Mouse (Mus musculus): Measurements from ENCODE around the gene Gpsm1.
A peak's percentile ranks its signal among the peaks of the same experiment; 100 is the strongest.

Gpsm1 gene

GRCm38 (mm10) chr2:26313394-26313793 lies 1.9 kb upstream of the Gpsm1 start:
- no peak for DNase-seq

DNA sequence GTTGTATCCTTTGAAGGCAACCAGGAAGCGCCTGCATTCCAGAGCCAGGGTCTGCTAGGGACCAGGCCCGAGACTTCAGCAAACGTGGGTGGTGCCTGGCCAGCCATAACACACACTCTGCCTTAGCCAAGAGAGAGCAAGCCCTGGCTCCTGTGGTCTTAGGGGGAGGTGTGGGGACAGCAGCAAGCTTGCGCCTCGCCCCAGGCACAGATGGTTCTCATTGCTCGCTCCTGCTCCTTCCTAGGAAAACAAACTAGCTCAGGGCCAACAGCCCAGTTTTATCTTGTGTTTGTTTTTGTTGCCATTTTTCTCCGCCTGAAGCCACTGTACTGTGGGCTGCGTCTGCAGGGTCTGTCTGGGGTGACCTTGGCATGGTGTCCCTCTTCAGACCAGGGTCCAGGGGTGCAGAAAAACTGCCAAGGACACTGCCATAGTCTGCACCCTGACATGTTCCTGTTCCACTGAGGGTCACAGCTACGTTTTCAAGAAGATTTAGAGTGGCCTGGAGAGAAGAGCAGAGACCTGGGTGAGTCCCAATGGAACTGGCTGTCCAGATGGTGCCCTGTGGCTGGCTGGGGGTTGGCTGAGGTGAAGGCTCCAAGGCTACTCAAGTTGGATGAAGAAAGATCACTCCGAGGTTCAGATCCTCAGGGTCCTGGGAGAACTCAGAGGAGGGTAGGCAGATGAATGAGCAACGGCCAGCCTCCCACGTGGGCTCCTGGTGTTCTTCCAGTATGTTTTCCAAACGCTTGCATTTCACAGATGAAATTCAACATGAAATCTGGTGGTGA lies 839 bp upstream of the Gpsm1 start:
- DNase-seq = peak; percentile 91

GRCm38 (mm10) chr2:26315925-26316311 lies 603 bp downstream of the Gpsm1 start:
- peak; percentile 72 for DNase-seq

GRCm38 (mm10) chr2:26316576-26317246 lies 1.4 kb downstream of the Gpsm1 start:
- no peak for DNase-seq

GRCm38 (mm10) chr2:26317371-26317770 lies 2.1 kb downstream of the Gpsm1 start:
- DNase-seq = no peak

DNA sequence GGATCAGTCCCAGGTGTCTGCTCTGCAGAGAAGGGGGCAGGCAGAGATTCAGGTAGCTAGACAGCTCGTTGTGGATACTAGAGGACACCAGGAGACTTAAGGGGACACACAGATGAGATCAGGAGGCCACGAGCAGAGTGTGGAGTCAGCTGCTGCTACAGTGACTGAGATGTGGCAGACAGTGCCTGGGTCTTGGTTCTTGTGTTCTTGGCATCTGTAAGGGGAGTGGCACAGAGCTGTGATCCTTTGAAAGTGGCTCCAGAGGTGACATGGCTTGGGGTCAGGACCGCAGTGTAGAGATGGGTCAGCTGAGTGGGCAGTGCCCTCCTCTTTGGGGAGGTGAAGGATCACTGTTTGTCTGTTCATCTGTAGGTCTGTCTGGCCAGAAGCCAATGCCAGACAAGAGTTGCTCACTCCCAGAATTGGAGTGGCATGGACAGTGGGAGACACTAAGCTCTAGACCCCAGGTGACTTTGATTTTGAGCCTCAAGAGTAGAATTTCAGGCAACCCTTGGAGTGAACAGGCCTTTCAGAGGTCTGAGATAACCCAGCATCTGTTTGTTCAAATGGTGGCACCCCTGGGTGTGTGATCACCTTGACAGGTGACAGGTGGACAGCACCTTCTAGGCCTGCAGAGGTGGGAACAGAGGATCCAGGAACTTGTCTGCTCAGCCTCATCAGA lies 2.8 kb downstream of the Gpsm1 start:
- no peak for DNase-seq

DNA sequence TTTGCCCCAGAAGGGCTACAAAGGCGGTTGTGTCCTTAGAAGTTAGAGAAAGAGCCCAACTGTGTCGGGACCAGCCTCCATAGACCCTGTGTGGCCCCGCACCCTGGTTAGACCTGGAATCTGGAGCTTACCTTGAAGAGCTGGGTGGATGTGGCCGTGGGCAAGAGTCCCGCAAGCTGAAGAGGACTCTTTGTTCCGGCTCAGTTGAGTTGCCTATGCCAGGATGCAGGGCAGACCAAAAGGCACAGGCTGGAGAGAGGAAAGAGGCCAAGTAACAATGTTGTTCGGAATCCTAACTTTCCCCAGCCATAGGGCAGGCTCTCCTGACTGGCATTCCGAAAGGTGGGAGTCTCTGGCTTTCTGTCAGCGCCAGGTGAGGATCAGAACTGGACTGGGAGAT lies 3.8 kb downstream of the Gpsm1 start:
- DNase-seq = no peak

DNA sequence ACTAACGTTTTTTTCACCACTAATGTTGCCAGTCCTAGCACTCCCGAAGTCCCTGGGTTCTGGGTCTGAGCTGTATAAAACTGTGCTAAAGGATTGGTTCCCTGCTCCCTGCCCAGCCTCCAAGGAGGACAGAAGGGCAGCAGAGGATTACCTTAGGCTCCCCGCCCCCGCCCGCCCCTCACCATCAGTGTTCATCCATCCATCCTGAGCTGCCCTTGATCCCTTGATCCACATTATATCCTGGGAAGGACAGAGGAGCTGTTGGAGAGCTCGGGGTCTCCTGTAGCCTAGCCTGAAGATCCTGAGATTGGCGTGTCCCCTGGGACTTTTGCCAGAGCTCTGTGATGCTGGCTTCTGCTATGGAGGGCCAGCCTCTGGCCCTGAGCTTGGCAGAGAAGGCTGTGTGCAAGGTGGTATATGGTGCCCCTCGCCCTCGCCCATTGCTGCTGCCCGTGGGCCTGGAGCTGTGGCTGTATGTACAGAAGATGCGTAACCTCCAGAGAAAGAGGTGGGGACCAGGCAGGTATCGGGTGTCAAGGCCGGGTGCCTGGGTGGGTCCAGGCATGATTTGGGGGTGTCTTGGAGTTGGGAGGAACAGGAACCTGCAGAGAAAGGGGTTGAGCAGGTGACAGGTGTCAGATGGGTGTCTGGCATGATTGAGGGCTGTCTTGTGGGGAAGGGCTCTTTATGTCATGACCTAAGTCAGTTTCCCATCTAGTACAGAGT lies 4.4 kb downstream of the Gpsm1 start:
- no peak for DNase-seq

DNA sequence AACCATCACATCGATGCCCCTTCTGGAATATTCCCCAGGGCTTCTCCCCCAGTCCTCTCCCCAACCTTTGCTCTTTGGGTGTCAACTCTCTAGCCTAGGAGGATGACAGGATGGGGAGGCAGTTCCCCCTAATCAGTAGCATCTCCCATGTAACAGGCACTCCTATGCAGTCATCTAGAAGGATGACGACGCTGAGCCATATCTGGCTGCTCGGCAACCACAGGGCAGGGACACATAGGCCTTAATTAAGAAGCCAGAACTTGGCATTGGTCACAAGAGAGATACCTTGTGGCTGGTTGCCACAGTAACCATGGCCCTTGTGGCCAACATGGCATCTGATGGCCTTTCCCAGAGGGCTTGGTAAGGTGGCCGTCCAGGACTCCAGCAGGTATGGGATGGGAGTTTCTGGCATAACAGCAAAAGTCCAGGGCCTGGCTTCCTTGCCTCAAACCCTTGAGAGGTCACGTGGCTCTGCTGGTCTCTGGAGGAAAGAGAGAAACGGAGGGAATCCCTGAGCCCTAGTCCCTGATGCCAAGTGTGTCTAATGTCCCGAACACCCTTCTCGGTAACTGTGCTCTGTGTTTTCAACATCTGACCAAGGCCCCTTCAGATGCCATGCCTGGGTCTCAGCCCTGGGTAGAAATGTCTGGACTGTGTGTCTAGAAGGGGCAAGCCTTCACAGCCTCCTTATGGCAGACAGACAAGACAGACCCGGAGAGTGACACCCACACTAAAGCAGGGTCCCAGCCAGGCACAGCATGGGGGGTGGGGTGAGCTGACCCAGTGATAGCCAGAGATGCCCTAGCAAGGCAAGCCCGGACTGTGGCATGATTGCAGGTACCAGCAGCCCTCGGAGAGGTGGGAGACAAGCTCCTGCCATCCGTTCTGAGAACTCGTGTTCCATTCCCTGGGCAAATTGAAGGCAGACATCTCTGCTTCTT lies 5.2 kb downstream of the Gpsm1 start:
- no peak for DNase-seq

DNA sequence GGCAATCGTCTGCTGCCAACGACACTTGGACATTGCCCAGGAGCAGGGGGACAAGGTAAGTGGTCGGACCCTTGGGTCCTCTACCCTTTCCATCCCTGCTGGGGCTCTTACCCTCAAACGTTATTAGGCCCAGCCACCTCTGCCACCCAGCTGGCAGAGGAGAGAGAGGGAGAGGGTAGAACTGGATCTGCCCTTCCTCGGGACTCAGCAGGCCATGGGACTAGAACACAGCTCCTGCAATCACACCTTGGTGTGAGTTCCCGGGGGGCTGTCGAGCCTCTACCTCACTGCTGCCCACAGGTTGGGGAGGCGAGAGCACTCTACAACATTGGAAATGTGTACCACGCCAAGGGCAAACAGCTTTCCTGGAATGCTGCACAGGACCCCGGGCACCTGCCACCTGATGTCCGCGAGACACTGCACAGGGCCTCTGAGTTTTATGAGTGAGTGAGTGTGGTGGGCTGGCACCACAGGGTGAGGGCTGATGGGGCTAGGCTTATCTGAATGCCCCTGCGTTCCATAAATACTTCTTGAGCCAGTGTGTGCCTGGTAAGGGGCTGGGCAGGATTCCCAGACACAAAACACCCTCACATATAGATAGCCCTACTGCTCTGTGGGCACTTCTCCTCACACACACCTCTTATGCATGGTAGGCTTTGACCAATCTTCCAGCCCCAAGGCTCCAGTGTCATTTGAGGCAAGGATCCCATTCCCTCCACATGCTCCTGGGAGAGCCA lies 8.4 kb downstream of the Gpsm1 start:
- DNase-seq = no peak

DNA sequence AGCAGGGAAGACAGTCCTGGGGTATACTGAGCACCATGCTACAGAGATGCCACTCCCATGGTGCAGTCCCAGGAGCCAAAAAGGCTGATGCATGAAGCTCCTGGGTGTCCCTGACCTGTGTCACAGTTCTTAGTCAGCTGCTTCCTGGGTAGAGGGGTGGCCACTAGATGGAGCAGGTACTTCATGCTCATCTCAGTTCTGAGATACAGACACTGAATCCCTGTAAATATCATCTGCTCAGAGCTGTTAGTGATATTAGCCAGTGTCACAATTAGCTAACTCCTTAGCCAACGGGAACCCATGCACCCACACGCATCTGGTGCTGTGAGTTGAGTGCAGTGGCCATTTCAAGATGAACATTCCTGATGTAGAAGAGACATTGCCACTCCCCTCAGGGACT lies 9.6 kb downstream of the Gpsm1 start:
- DNase-seq = peak; percentile 53

DNA sequence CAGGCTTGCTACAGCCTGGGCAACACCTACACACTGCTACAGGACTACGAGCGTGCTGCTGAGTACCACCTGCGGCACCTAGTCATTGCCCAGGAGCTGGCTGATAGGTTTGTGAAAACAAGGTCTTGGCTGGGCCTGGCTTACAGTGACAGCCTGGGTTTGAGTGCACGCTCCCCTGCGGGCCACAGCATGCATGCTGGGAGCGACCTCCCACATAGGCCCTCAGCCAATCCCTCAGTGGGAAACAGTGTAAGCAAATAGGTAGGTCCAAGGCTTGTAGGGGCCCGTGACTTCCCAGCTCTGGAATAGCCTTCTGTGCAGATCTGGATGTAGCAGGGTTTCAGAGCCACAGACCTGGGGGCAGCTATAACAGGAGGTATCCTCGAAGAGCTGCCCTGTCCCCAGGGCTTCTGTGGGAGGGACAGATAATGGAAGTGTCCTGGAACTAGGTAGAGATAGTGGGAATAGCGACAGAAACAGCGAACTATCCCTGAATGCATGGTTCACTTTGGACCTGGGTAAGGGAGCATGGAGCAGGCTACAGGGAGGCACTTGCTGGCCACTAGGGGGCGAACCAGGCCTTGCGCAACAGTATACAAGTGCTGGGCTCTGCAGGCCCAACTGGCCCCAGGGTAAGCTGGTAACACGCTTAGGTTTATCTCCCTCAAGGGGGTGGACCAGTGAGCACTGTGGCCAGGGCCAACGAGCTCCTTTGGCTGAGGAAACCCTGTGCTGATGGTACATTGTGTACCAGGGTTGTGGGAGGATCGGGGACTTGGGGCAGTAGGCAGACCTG lies 10.3 kb downstream of the Gpsm1 start:
- DNase-seq = peak; percentile 78

- peak; percentile 62 for DNase-seq
Measured at GRCm38 (mm10) chr2:26327852-26328251, 12.5 kb downstream of the Gpsm1 start.

GRCm38 (mm10) chr2:26329402-26329801 lies 14.1 kb downstream of the Gpsm1 start:
- no peak for DNase-seq

DNA sequence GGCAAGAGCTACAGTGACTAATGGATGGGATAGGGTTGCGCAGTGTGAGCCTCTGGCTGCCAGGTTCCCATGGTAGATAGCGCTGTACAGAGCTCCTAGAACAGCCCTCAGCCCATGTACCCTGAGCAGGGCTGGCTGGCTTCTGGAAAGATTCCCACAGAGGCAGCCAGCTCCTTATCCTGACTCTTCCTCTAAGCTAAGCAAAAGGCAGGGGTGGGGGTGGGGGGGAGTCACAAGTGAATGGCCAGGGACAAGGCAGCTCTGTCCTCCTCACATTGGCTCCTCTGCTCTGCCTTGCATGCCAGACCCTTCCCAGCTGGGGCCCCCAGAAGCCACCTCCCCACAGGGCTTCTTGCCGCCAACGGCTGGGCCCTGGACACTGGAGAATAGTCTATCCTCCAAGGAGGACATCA lies 14.7 kb downstream of the Gpsm1 start:
- no peak for DNase-seq

GRCm38 (mm10) chr2:26330702-26331101 lies 15.4 kb downstream of the Gpsm1 start:
- no peak for DNase-seq

- no peak for DNase-seq
Measured at GRCm38 (mm10) chr2:26338302-26339203, 23.2 kb downstream of the Gpsm1 start.

GRCm38 (mm10) chr2:26339204-26339551 lies 23.9 kb downstream of the Gpsm1 start:
- no peak for DNase-seq

- peak; percentile 38 for DNase-seq
Measured at GRCm38 (mm10) chr2:26341510-26341981, 26.2 kb downstream of the Gpsm1 start.
